Mouse (Mus musculus): ENCODE results near the gene Tmigd3.

GRCm38 (mm10) chr3:105929821-105930220 lies 59.1 kb downstream of the Tmigd3 start:
- TF ChIP-seq CTCF (IDR thresholded peaks at IDR 0.05; ENCODE audit: low read depth) (no peak), EP300 (IDR thresholded peaks at IDR 0.05; ENCODE audit: low read depth) (no peak)
